21 mouse cellular contexts compared by ENCODE assay signal in genomic region chr1:165628603-165629002, GRCm38 (mm10). TPM values are rescaled to one million over a fixed set of nuclear protein-coding genes. Genes with fewer than 3 reads are reported as not detected.
DNase-seq lines count a peak whose midpoint lies in the region; ATAC-seq and TF ChIP-seq lines count a peak whose summit lies in the region.
"Had no signal": no experiment of that assay in that cellular context is flagged by ENCODE, and none has a peak within 500 bp of the region (broad histone marks: within the 10 kb centered on the region; RNA-seq: fewer than 3 reads in every experiment).

No protein-coding gene starts in this region.

- TF ChIP-seq CTCF in MEL (IDR thresholded peaks at IDR 0.05 in 2 of 3, conservative IDR thresholded peaks at IDR 0.05 in 1 of 3; ENCODE audit: control insufficient read depth in 1 of 3, insufficient read depth in 1 of 3, low read depth in 2 of 3, low read length in 3 of 3, poor library complexity in 1 of 3, severe bottlenecking in 1 of 3) = no peak
- TF ChIP-seq CTCF in liver, embryonic 14.5 days (IDR thresholded peaks at IDR 0.05; ENCODE audit: low read depth) = no peak

- ATAC-seq in liver, embryonic 14.5 days (ENCODE audit: insufficient read depth) = peak; percentile 69
- ATAC-seq in megakaryocyte progenitor cell, adult 5-6 weeks (replicated peaks; ENCODE audit: poor library complexity) = peak; percentile 81
- ATAC-seq in midbrain, embryonic 11.5 days (ENCODE audit: low FRiP score) = no peak
- ATAC-seq in kidney, embryonic 15.5 days (replicated peaks; ENCODE audit: low FRiP score) = no peak
- ATAC-seq: CD4-positive, CD25-positive, alpha-beta regulatory T cell, adult 4 months; forebrain, embryonic 15.5 days had no signal

- TF ChIP-seq POLR2A in MEL (IDR thresholded peaks at IDR 0.05; ENCODE audit: control insufficient read depth in 1 of 2, insufficient read depth in 1 of 2, low read depth in 1 of 2, low read length in 2 of 2, poor library complexity in 1 of 2) = no peak

- TF ChIP-seq EP300 in MEL (IDR thresholded peaks at IDR 0.05; ENCODE audit: low read depth in 1 of 2, low read length in 2 of 2) = peak; percentile 89 to 91
- peak; percentile 43; the same call in 1 of the 2 replicates for TF ChIP-seq EP300 in liver, embryonic 14.5 days (IDR thresholded peaks at IDR 0.05; ENCODE audit: low read depth)

- no peak for TF ChIP-seq RAD21 in MEL (IDR thresholded peaks at IDR 0.05; ENCODE audit: low read depth, low read length)

- no peaks in the 10 kb centered on the region for H3K27me3 ChIP-seq in MEL (ENCODE audit: control insufficient read depth in 1 of 2, insufficient read depth in 2 of 2, low read length in 2 of 2)
- peaks cover 5% of the 10 kb centered on the region for H3K27me3 ChIP-seq in liver, embryonic 14.5 days (ENCODE audit: control insufficient read depth, insufficient read depth, low read length)
- H3K27me3 ChIP-seq in midbrain, embryonic 11.5 days (ENCODE audit: control insufficient read depth, insufficient read depth, low read length) = no peaks in the 10 kb centered on the region
- no peaks in the 10 kb centered on the region for H3K27me3 ChIP-seq in kidney, embryonic 15.5 days
- H3K27me3 ChIP-seq: embryonic facial prominence, embryonic 12.5 days; forebrain, embryonic 15.5 days; heart, embryonic 15.5 days had no signal

- DNase-seq in MEL (ENCODE audit: low read depth, low spot score) = peak; percentile 80
- DNase-seq in c-Kit-positive CD71-positive TER-119-positive erythroid progenitor cells, embryonic 14.5 days (ENCODE audit: low spot score) = peak; percentile 18
- DNase-seq in liver, embryonic 14.5 days (ENCODE audit: low read depth in 3 of 3, low spot score in 3 of 3) = no peak
- no peak for DNase-seq in gastrocnemius, postnatal 36 days
- DNase-seq in midbrain, embryonic 11.5 days (ENCODE audit: low spot score, missing footprints) = no peak
- no peak for DNase-seq in thymus, postnatal 25 days
- DNase-seq: adrenal gland, postnatal 10 days; B cell, adult 2 months; cerebellum, adult 2 months; cerebellum, postnatal 14 days; gastrocnemius, postnatal 10 days; heart, adult 2 months; heart, postnatal 14 days had no signal

- no peak overlapping the region for H3K4me3 ChIP-seq in MEL (ENCODE audit: control insufficient read depth in 1 of 2, insufficient read depth in 1 of 2, low read depth in 2 of 2, low read length in 2 of 2)
- H3K4me3 ChIP-seq in liver, embryonic 14.5 days (ENCODE audit: insufficient read depth in 1 of 2, low read depth in 2 of 2, low read length in 2 of 2) = no peak overlapping the region
- no peak overlapping the region for H3K4me3 ChIP-seq in midbrain, embryonic 11.5 days (ENCODE audit: low read depth, low read length)
- H3K4me3 ChIP-seq in kidney, embryonic 15.5 days (replicated peaks) = no peak overlapping the region
- H3K4me3 ChIP-seq: embryonic facial prominence, embryonic 12.5 days; forebrain, embryonic 15.5 days; heart, adult 2 months; heart, embryonic 15.5 days had no signal

- intact Hi-C loops in gastrocnemius, postnatal 36 days (cut with DNase I) = no loop called here

- H3K9me3 ChIP-seq in MEL (replicated peaks; ENCODE audit: insufficient read depth, low read length) = no peaks in the 10 kb centered on the region
- H3K9me3 ChIP-seq in liver, embryonic 14.5 days (ENCODE audit: control insufficient read depth, low read length) = no peaks in the 10 kb centered on the region
- H3K9me3 ChIP-seq in midbrain, embryonic 11.5 days (ENCODE audit: control insufficient read depth, low read length) = no peaks in the 10 kb centered on the region
- H3K9me3 ChIP-seq in kidney, embryonic 15.5 days (replicated peaks) = no peaks in the 10 kb centered on the region
- H3K9me3 ChIP-seq: embryonic facial prominence, embryonic 12.5 days; forebrain, embryonic 15.5 days; heart, embryonic 15.5 days had no signal

- H3K36me3 ChIP-seq in MEL (ENCODE audit: control insufficient read depth in 1 of 2, insufficient read depth in 2 of 2, low read length in 2 of 2) = peaks cover 0 to 12% of the 10 kb centered on the region in 2 experiments; a peak in 2 of 4 replicates
- no peaks in the 10 kb centered on the region for H3K36me3 ChIP-seq in liver, embryonic 14.5 days (replicated peaks; ENCODE audit: control insufficient read depth, insufficient read depth, low read depth)
- no peaks in the 10 kb centered on the region for H3K36me3 ChIP-seq in midbrain, embryonic 11.5 days (ENCODE audit: control insufficient read depth, insufficient read depth, low read length)
- H3K36me3 ChIP-seq in kidney, embryonic 15.5 days = 0 out of 2 replicates have a peak, but pooled peaks cover 7% of the 10 kb centered on the region
- H3K36me3 ChIP-seq: forebrain, embryonic 15.5 days; heart, embryonic 15.5 days had no signal

- H3K9ac ChIP-seq in MEL (ENCODE audit: control insufficient read depth, low read depth, low read length, poor library complexity, severe bottlenecking) = no peak overlapping the region
- no peak overlapping the region for H3K9ac ChIP-seq in liver, embryonic 14.5 days (replicated peaks)
- H3K9ac ChIP-seq in midbrain, embryonic 11.5 days (ENCODE audit: low read length) = no peak overlapping the region
- no peak overlapping the region for H3K9ac ChIP-seq in kidney, embryonic 15.5 days
- H3K9ac ChIP-seq: embryonic facial prominence, embryonic 12.5 days; forebrain, embryonic 15.5 days; heart, embryonic 15.5 days; hindbrain, embryonic 14.5 days had no signal

- peaks cover 8 to 13% of the 10 kb centered on the region in 2 experiments for H3K4me1 ChIP-seq in MEL (ENCODE audit: control insufficient read depth in 1 of 2, insufficient read depth in 2 of 2, low read length in 2 of 2)
- peaks cover 8 to 35% of the 10 kb centered on the region in 2 experiments for H3K4me1 ChIP-seq in liver, embryonic 14.5 days (replicated peaks; ENCODE audit: control insufficient read depth in 2 of 2, insufficient read depth in 2 of 2, low read length in 1 of 2)
- H3K4me1 ChIP-seq in midbrain, embryonic 11.5 days (ENCODE audit: control insufficient read depth, insufficient read depth, low read length) = peaks cover 17% of the 10 kb centered on the region
- peaks cover 61% of the 10 kb centered on the region for H3K4me1 ChIP-seq in kidney, embryonic 15.5 days

- H3K27ac ChIP-seq in MEL (ENCODE audit: control insufficient read depth, low read depth, low read length) = peak overlapping the region; percentile 32
- H3K27ac ChIP-seq in liver, embryonic 14.5 days = no peak overlapping the region
- H3K27ac ChIP-seq in midbrain, embryonic 11.5 days (ENCODE audit: low read depth, low read length) = no peak overlapping the region
- no peak overlapping the region for H3K27ac ChIP-seq in kidney, embryonic 15.5 days
- H3K27ac ChIP-seq: embryonic facial prominence, embryonic 12.5 days; forebrain, embryonic 15.5 days; heart, adult 2 months; hindbrain, embryonic 14.5 days had no signal

- 10% methylated on average over 1 of the region's 1 CpGs for WGBS in liver, embryonic 14.5 days (ENCODE audit: insufficient replicate concordance)
- WGBS in midbrain, embryonic 11.5 days = 85% methylated on average over 1 of the region's 1 CpGs
- 84% methylated on average over 1 of the region's 1 CpGs for WGBS in kidney, embryonic 15.5 days

- H3K4me2 ChIP-seq in liver, embryonic 14.5 days (ENCODE audit: low read depth) = no peak overlapping the region
- no peak overlapping the region for H3K4me2 ChIP-seq in midbrain, embryonic 11.5 days
- no peak overlapping the region for H3K4me2 ChIP-seq in kidney, embryonic 15.5 days
- H3K4me2 ChIP-seq: embryonic facial prominence, embryonic 12.5 days; forebrain, embryonic 15.5 days; heart, embryonic 11.5 days; heart, embryonic 15.5 days; hindbrain, embryonic 14.5 days had no signal

- no peaks in the 10 kb centered on the region for H3K79me2 ChIP-seq in MEL (ENCODE audit: control insufficient read depth, insufficient read depth, low read length, poor library complexity)

TF ChIP-seq in MEL, 35 proteins besides CTCF, POLR2A, EP300 and RAD21 (continues in another document):
- TF ChIP-seq MAZ (IDR thresholded peaks at IDR 0.05; ENCODE audit: low read depth, low read length) = no peak; the same call in 1 of the 2 replicates
- no peak for TF ChIP-seq MYB (IDR thresholded peaks at IDR 0.05; ENCODE audit: low read depth, low read length)
- TF ChIP-seq USF1 (IDR thresholded peaks at IDR 0.05; ENCODE audit: low read depth, low read length) = 0 out of 2 replicates have a peak, but pooled peaks have one; percentile 12
- peak; percentile 18; the same call in 1 of the 2 replicates for TF ChIP-seq CHD2 (IDR thresholded peaks at IDR 0.05; ENCODE audit: low read length)
- TF ChIP-seq GABPA (IDR thresholded peaks at IDR 0.05; ENCODE audit: low read depth, low read length) = no peak
- no peak for TF ChIP-seq MAX (IDR thresholded peaks at IDR 0.05; ENCODE audit: low read length)
- TF ChIP-seq NRF1 (IDR thresholded peaks at IDR 0.05; ENCODE audit: insufficient read depth, low read depth, low read length, poor library complexity, severe bottlenecking) = no peak
- TF ChIP-seq KAT2A (conservative IDR thresholded peaks at IDR 0.05; ENCODE audit: low read depth, low read length) = no peak
- TF ChIP-seq BHLHE40 (IDR thresholded peaks at IDR 0.05; ENCODE audit: borderline replicate concordance, low read depth, low read length) = peak; percentile 60; the same call in 1 of the 2 replicates
- TF ChIP-seq SIN3A (IDR thresholded peaks at IDR 0.05; ENCODE audit: low read length) = peak; percentile 48; the same call in 1 of the 2 replicates
- peak; percentile 90 for TF ChIP-seq GATA1 (IDR thresholded peaks at IDR 0.05; ENCODE audit: low read depth, low read length)
- 0 out of 2 replicates have a peak, but pooled peaks have one; percentile 29 for TF ChIP-seq MAFK (IDR thresholded peaks at IDR 0.05; ENCODE audit: borderline replicate concordance, low read depth, low read length)
- peak; percentile 80 for TF ChIP-seq ETS1 (IDR thresholded peaks at IDR 0.05; ENCODE audit: low read depth, low read length)
- TF ChIP-seq E2F4 (IDR thresholded peaks at IDR 0.05; ENCODE audit: borderline replicate concordance, low read depth, low read length) = no peak
- TF ChIP-seq RCOR1 (IDR thresholded peaks at IDR 0.05; ENCODE audit: low read depth, low read length) = peak; percentile 88

RNA-seq across cellular contexts. Expression of gene Mpzl1, which starts 5.7 kb away (rescaled TPM):
- total RNA-seq in MEL (2012; rRNA removed) = 3.2 and 3.8 TPM in 2 replicates
- polyA plus RNA-seq in MEL (2012; ENCODE audit: insufficient read depth in 1 of 2, insufficient read length in 2 of 2, low read depth in 1 of 2, low replicate concordance in 2 of 2, missing spikeins in 1 of 2) = 10 to 100 TPM in 1 of 2 experiments, not detected in 1; 19.8 TPM
- 18.1 and 19.4 TPM in 2 replicates for polyA plus RNA-seq in liver, embryonic 14.5 days (2012; rRNA removed)
- polyA plus RNA-seq in liver, embryonic 14.5 days (2014; fragmentation: Nextera tagmentation; extraction: Ambion mirVana) = 24.6 and 25.1 TPM in 2 replicates
- total RNA-seq in megakaryocyte progenitor cell, adult 5-6 weeks (2015) = 2.3 and 4.1 TPM in 2 replicates
- 0.33 and 0.84 TPM in 2 replicates for total RNA-seq in megakaryocyte progenitor cell, adult 5-6 weeks (2017)
- total RNA-seq in gastrocnemius, postnatal 36 days (2021) = 1 to 10 TPM; 8.6 to 9.1 TPM
- polyA plus RNA-seq in midbrain, embryonic 11.5 days (2014; fragmentation: Nextera tagmentation; extraction: Ambion mirVana) = 141 and 144 TPM in 2 replicates
- 203 and 207 TPM in 2 replicates for polyA plus RNA-seq in kidney, embryonic 15.5 days (2015; fragmentation: Nextera tagmentation; extraction: Ambion mirVana)

Comparison
In these comparisons a context has a peak if more than half of its experiments do, and no peak if none do; other contexts are left out.
1. DNase-seq: peak in MEL (single experiment) and c-Kit-positive CD71-positive TER-119-positive erythroid progenitor cells, embryonic 14.5 days (single experiment); none in liver, embryonic 14.5 days (0 of 3), gastrocnemius, postnatal 36 days (0 of 2), midbrain, embryonic 11.5 days (single experiment) and thymus, postnatal 25 days (single experiment).
2. ATAC-seq: peak in liver, embryonic 14.5 days (single experiment) and megakaryocyte progenitor cell, adult 5-6 weeks (single experiment); none in midbrain, embryonic 11.5 days (single experiment) and kidney, embryonic 15.5 days (single experiment).